Mouse (Mus musculus): ENCODE data around the gene Tmem131.

- no peak for TF ChIP-seq CTCF (IDR thresholded peaks at IDR 0.05; ENCODE audit: low read depth, low read length)
- TF ChIP-seq POLR2A (IDR thresholded peaks at IDR 0.05; ENCODE audit: insufficient read depth, low read length) = no peak
- no peak for TF ChIP-seq EP300 (IDR thresholded peaks at IDR 0.05; ENCODE audit: insufficient read depth, low read depth, low read length)
Measured at GRCm38 (mm10) chr1:36934778-36935177, 8.7 kb downstream of the Tmem131 start.
